9 mouse cellular contexts compared by ENCODE assay signal in genomic region chr12:51666708-51667430, GRCm38 (mm10). TPM values are rescaled to one million over a fixed set of nuclear protein-coding genes. Genes with fewer than 3 reads are reported as not detected.
DNase-seq lines count a peak whose midpoint lies in the region; ATAC-seq and TF ChIP-seq lines count a peak whose summit lies in the region.
"Had no signal": no experiment of that assay in that cellular context is flagged by ENCODE, and none has a peak within 500 bp of the region (broad histone marks: within the 10 kb centered on the region; RNA-seq: fewer than 3 reads in every experiment).

No protein-coding gene starts in this region.

- H3K4me1 ChIP-seq in kidney, adult 2 months (ENCODE audit: control insufficient read depth, insufficient read depth, low read length), result peaks cover 33% of the 10 kb centered on the region
- peaks cover 0 to 26% of the 10 kb centered on the region in 2 experiments; a peak in 1 of 4 replicates for H3K4me1 ChIP-seq in CH12.LX (ENCODE audit: control insufficient read depth in 1 of 2, insufficient read depth in 2 of 2)
- H3K4me1 ChIP-seq in forebrain, postnatal 0 days (ENCODE audit: insufficient read depth), result no peaks in the 10 kb centered on the region

- no peaks in the 10 kb centered on the region for H3K27me3 ChIP-seq in kidney, adult 2 months (replicated peaks; ENCODE audit: control insufficient read depth, insufficient read depth, low read length)
- H3K27me3 ChIP-seq in CH12.LX (replicated peaks), result no peaks in the 10 kb centered on the region
- H3K27me3 ChIP-seq in forebrain, postnatal 0 days (ENCODE audit: insufficient read depth, low read length), result no peaks in the 10 kb centered on the region

- no peak for TF ChIP-seq CTCF in kidney, adult 2 months (conservative IDR thresholded peaks at IDR 0.05; ENCODE audit: insufficient read depth, insufficient read length, low read depth, low read length)
- peak in 1 of 2 experiments; percentile 68; a peak in 2 of 4 replicates for TF ChIP-seq CTCF in CH12.LX (conservative IDR thresholded peaks at IDR 0.05 in 1 of 2, IDR thresholded peaks at IDR 0.05 in 1 of 2; ENCODE audit: low read depth in 2 of 2, low read length in 2 of 2)
- TF ChIP-seq CTCF in forebrain, postnatal 0 days (IDR thresholded peaks at IDR 0.05; ENCODE audit: low read depth), result peak; percentile 61

- no peak overlapping the region for H3K27ac ChIP-seq in kidney, adult 2 months (ENCODE audit: insufficient read depth, low read depth, low read length)
- H3K27ac ChIP-seq in CH12.LX (ENCODE audit: insufficient read depth, low read depth), result no peak overlapping the region
- peak overlapping the region; percentile 35; the same call in 1 of the 2 replicates for H3K27ac ChIP-seq in forebrain, postnatal 0 days (ENCODE audit: low read depth, low read length)

- DNase-seq in kidney, adult 2 months, result peak; percentile 41
- no peak for DNase-seq in kidney, postnatal 10 days
- DNase-seq in 3T3-L1 (ENCODE audit: low read depth, low spot score) (peak; percentile 54), CH12.LX (ENCODE audit: extremely low read depth) (no peak)
- DNase-seq in forebrain, postnatal 0 days, result peak; percentile 22
- no peak for DNase-seq in T-cell, adult 2 months (ENCODE audit: low spot score)
- DNase-seq in right cerebral cortex, adult 2 months (ENCODE audit: low spot score in 2 of 2), result no peak
- DNase-seq: layer of hippocampus, postnatal 36 days had no signal

- H3K9me3 ChIP-seq in CH12.LX (replicated peaks; ENCODE audit: low read length), result no peaks in the 10 kb centered on the region
- no peaks in the 10 kb centered on the region for H3K9me3 ChIP-seq in forebrain, postnatal 0 days (ENCODE audit: low read length)

- in situ Hi-C loops in CH12.LX (cut with MboI; ENCODE audit: low pct_ligation_motif_present, low pct_unique_long_range_greater_than_20kb, low sequenced_read_pairs), result no loop called here

- ATAC-seq in forebrain, postnatal 0 days, result no peak
- ATAC-seq in frontal cortex, adult (ENCODE audit: low TSS enrichment), result no peak

- WGBS in kidney, adult 2 months, result 45% methylated on average over 4 of the region's 4 CpGs
- 67% methylated on average over 4 of the region's 4 CpGs for WGBS in forebrain, postnatal 0 days

- no peak overlapping the region for H3K9ac ChIP-seq in CH12.LX (ENCODE audit: insufficient read depth, low read depth)
- no peak overlapping the region for H3K9ac ChIP-seq in forebrain, postnatal 0 days

- peaks cover 53% of the 10 kb centered on the region for H3K79me2 ChIP-seq in CH12.LX (replicated peaks; ENCODE audit: control insufficient read depth, extremely low read depth, insufficient read depth, poor library complexity, severe bottlenecking)

- no peak for TF ChIP-seq POLR2A in kidney, adult 2 months (IDR thresholded peaks at IDR 0.05; ENCODE audit: low read depth, low read length)
- TF ChIP-seq POLR2A in CH12.LX (IDR thresholded peaks at IDR 0.05; ENCODE audit: low read depth, low read length), result no peak

- no peaks in the 10 kb centered on the region for H3K36me3 ChIP-seq in kidney, adult 2 months (ENCODE audit: control insufficient read depth, insufficient read depth, low read length)
- H3K36me3 ChIP-seq in CH12.LX (replicated peaks in 1 of 2; ENCODE audit: control insufficient read depth in 1 of 2, insufficient read depth in 1 of 2, low read length in 1 of 2), result peaks cover 0 to 2% of the 10 kb centered on the region in 2 experiments
- H3K36me3 ChIP-seq in forebrain, postnatal 0 days (ENCODE audit: insufficient read depth), result no peaks in the 10 kb centered on the region

- peak; percentile 58 for TF ChIP-seq RAD21 in CH12.LX (IDR thresholded peaks at IDR 0.05; ENCODE audit: low read depth, low read length)

- no peak for TF ChIP-seq EP300 in CH12.LX (IDR thresholded peaks at IDR 0.05; ENCODE audit: low read length)

- H3K4me2 ChIP-seq in CH12.LX (ENCODE audit: insufficient read depth, low read depth, poor library complexity, severe bottlenecking), result no peak overlapping the region
- H3K4me2 ChIP-seq in forebrain, postnatal 0 days (ENCODE audit: low read depth), result no peak overlapping the region

- no peak overlapping the region for H3K4me3 ChIP-seq in kidney, adult 2 months (ENCODE audit: insufficient read depth, low read depth, low read length)
- no peak overlapping the region for H3K4me3 ChIP-seq in CH12.LX (replicated peaks in 1 of 3; ENCODE audit: low read depth in 2 of 3, low read length in 2 of 3, poor library complexity in 1 of 3)
- H3K4me3 ChIP-seq in forebrain, postnatal 0 days (ENCODE audit: low read depth, low read length), result no peak overlapping the region

- dilution Hi-C loops in CH12.LX (cut with MboI; ENCODE audit: extremely low pct_ligation_motif_present, extremely low pct_unique_long_range_greater_than_20kb, low sequenced_read_pairs), result no loop called here

TF ChIP-seq in CH12.LX, 34 proteins besides CTCF, POLR2A, EP300 and RAD21:
- TF ChIP-seq HCFC1 (IDR thresholded peaks at IDR 0.05; ENCODE audit: low read depth, low read length) (no peak), SMC3 (IDR thresholded peaks at IDR 0.05; ENCODE audit: low read depth, low read length) (peak; percentile 32; the same call in 1 of the 2 replicates)
TF ChIP-seq in CH12.LX: peak in this region for 1.

RNA-seq across cellular contexts. Expression of gene Ap4s1, which starts 24.0 kb away (rescaled TPM):
- polyA plus RNA-seq in kidney, adult 2 months (2012; rRNA removed), result 11.7 and 12.1 TPM in 2 replicates
- total RNA-seq in CH12.LX (2012; rRNA removed) (11.0 and 15.4 TPM in 2 replicates), CH12.LX (2014; rRNA removed) (31.8 and 32.4 TPM in 2 replicates)
- 18.3 and 20.5 TPM in 2 replicates for polyA plus RNA-seq in CH12.LX (2012; ENCODE audit: insufficient read length, low read depth)
- total RNA-seq in forebrain, postnatal 0 days (2014; rRNA removed), result 41.6 and 57.0 TPM in 2 replicates
- polyA plus RNA-seq in forebrain, postnatal 0 days (2015; fragmentation: Nextera tagmentation; extraction: Ambion mirVana), result 60.2 and 65.6 TPM in 2 replicates

RNA-seq across cellular contexts. Expression of gene Strn3, which starts 24.8 kb away (rescaled TPM):
- 13.0 and 15.7 TPM in 2 replicates for polyA plus RNA-seq in kidney, adult 2 months (2012; rRNA removed)
- 22.1 and 25.3 TPM in 2 replicates for total RNA-seq in CH12.LX (2012; rRNA removed)
- 47.9 and 53.0 TPM in 2 replicates for total RNA-seq in CH12.LX (2014; rRNA removed)
- 27.4 and 27.7 TPM in 2 replicates for polyA plus RNA-seq in CH12.LX (2012; ENCODE audit: insufficient read length, low read depth)
- total RNA-seq in forebrain, postnatal 0 days (2014; rRNA removed), result 85.3 and 92.8 TPM in 2 replicates
- 25.6 and 30.8 TPM in 2 replicates for polyA plus RNA-seq in forebrain, postnatal 0 days (2015; fragmentation: Nextera tagmentation; extraction: Ambion mirVana)

Comparison
In these comparisons a context has a peak if more than half of its experiments do, and no peak if none do; other contexts are left out.
1. DNase-seq: peak in kidney, adult 2 months (single experiment), 3T3-L1 (single experiment) and forebrain, postnatal 0 days (single experiment); none in kidney, postnatal 10 days (single experiment), CH12.LX (single experiment), T-cell, adult 2 months (single experiment) and right cerebral cortex, adult 2 months (0 of 2).